ENCODE assay signal across 14 mouse cellular contexts in the genomic region with DNA sequence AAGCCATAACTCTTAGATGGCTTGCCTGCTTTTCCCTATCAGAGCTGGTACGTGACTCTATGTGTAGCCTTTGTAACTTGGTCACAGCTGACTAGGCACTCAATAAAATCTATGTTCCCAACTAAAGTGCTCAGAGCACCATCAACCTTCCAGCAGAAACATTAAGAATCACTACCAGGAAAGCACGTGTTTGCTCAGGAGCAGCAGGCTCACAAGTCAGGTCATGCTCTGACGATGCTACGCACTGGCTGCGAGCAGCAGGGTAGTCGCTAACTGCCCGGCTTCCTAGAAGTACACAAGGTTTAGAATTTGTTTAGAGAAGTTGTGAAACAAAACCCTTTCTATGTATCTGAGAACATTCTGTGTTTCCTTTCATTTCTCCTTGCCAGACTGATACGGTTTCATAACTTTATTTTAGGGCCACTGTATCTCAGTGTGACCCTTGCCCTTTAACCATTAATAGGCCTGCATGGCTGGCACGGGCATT.
DNase-seq lines count a peak whose midpoint lies in the region.
"Had no signal": no experiment of that assay in that cellular context is flagged by ENCODE, and none has a peak within 500 bp of the region (broad histone marks: within the 10 kb centered on the region; RNA-seq: fewer than 3 reads in every experiment).

No protein-coding gene starts in this region.

- peak; percentile 80 for DNase-seq in heart, adult 11 months
- no peak for DNase-seq in heart, adult 9 months (ENCODE audit: low spot score in 2 of 2)
- peak; percentile 31 for DNase-seq in lung, postnatal 25 days (ENCODE audit: low spot score)
- DNase-seq in lung, postnatal 4 days, result no peak
- peak; percentile 28 for DNase-seq in kidney, postnatal 14 days
- DNase-seq in urinary bladder, adult 18-20 months (ENCODE audit: low spot score in 2 of 2), result no peak
- no peak for DNase-seq in cerebellum, adult 11 months
- no peak for DNase-seq in ovary, adult 18-20 months (ENCODE audit: low spot score)
- DNase-seq: adrenal gland, adult 8-10 months; cerebellum, postnatal 10 days; heart, postnatal 14 days; layer of hippocampus, postnatal 36 days; lung, embryonic 14.5 days; thymus, postnatal 25 days had no signal

Comparison
In these comparisons a context has a peak if more than half of its experiments do, and no peak if none do; other contexts are left out.
1. DNase-seq: peak in heart, adult 11 months (single experiment), lung, postnatal 25 days (single experiment) and kidney, postnatal 14 days (single experiment); none in heart, adult 9 months (0 of 2), lung, postnatal 4 days (0 of 2), urinary bladder, adult 18-20 months (0 of 2), cerebellum, adult 11 months (single experiment) and ovary, adult 18-20 months (single experiment).